Mouse (Mus musculus) retina, adult 2 months (tissue): ENCODE data around the gene Rtl10.

Experiments used
- DNase-seq: peaks from one replicate; pipeline ENCODE4 v3.0.0-alpha.2; 2012; ENCODE audit warnings: low read depth, low spot score

Rtl10 gene

GRCm38 (mm10) chr16:18543151-18543829 lies 44.6 kb downstream of the Rtl10 start:
- no peak for DNase-seq

- DNase-seq: peak; percentile 6
These were observed 49.2 kb downstream of the Rtl10 start for GRCm38 (mm10) chr16:18547891-18548290.
